Mouse (Mus musculus): ENCODE measurements around the gene Fryl.

- TF ChIP-seq CTCF (IDR thresholded peaks at IDR 0.05; ENCODE audit: low read depth, low read length), result no peak
- TF ChIP-seq TAL1 (conservative IDR thresholded peaks at IDR 0.05; ENCODE audit: low read depth, low read length), result peak; percentile 58
- TF ChIP-seq GATA1 (IDR thresholded peaks at IDR 0.05; ENCODE audit: borderline replicate concordance, low read length), result no peak
Observed at GRCm38 (mm10) chr5:73286603-73287002, 30.2 kb upstream of the Fryl start.

Measured in G1E (cell line).